Mouse (Mus musculus) CH12.LX (cell line): ENCODE results near the gene Eya4.

ENCODE experiments used
- CTCF ChIP-seq, 2 experiments: IDR thresholded peaks in 1 of 2; conservative IDR thresholded peaks in 1 of 2; 2 replicates each; pipeline ENCODE4 v1.5.1; 2011 to 2012; ENCODE audit warnings: low read depth in 2 of 2, low read length in 2 of 2, improper control_type of control experiment in 1 of 2, inconsistent platforms in 1 of 2, mild to moderate bottlenecking in 1 of 2, moderate library complexity in 1 of 2
- E2F4 ChIP-seq: IDR thresholded peaks from 2 replicates; pipeline ENCODE4 v1.6.1; 2011; ENCODE audit warnings: low read depth, low read length, improper control_type of control experiment; ENCODE audit not compliant: insufficient replicate concordance
- EP300 ChIP-seq: IDR thresholded peaks from 2 replicates; pipeline ENCODE4 v1.6.1; 2011; ENCODE audit warnings: low read length, improper control_type of control experiment
- MEF2A ChIP-seq: IDR thresholded peaks from 2 replicates; pipeline ENCODE4 v1.6.1; 2014; ENCODE audit warnings: low read depth, mild to moderate bottlenecking, inconsistent platforms, low read length, improper control_type of control experiment, borderline replicate concordance
- NELFE ChIP-seq: IDR thresholded peaks from 2 replicates; pipeline ENCODE4 v1.6.1; 2011; ENCODE audit warnings: low read depth, low read length, improper control_type of control experiment
- POLR2A ChIP-seq: IDR thresholded peaks from 2 replicates; pipeline ENCODE4 v1.6.1; 2011; ENCODE audit warnings: low read depth, mild to moderate bottlenecking, improper control_type of control experiment, low read length
- SMC3 ChIP-seq: IDR thresholded peaks from 2 replicates; pipeline ENCODE4 v1.6.1; 2011; ENCODE audit warnings: low read depth, low read length, improper control_type of control experiment
- UBTF ChIP-seq: IDR thresholded peaks from 2 replicates; pipeline ENCODE4 v1.6.1; 2012; ENCODE audit warnings: low read depth, mild to moderate bottlenecking, inconsistent platforms, low read length, improper control_type of control experiment, moderate library complexity
- USF2 ChIP-seq: conservative IDR thresholded peaks from 2 replicates; pipeline ENCODE4 v1.6.1; 2011; ENCODE audit warnings: low read depth, low read length, improper control_type of control experiment

DNA sequence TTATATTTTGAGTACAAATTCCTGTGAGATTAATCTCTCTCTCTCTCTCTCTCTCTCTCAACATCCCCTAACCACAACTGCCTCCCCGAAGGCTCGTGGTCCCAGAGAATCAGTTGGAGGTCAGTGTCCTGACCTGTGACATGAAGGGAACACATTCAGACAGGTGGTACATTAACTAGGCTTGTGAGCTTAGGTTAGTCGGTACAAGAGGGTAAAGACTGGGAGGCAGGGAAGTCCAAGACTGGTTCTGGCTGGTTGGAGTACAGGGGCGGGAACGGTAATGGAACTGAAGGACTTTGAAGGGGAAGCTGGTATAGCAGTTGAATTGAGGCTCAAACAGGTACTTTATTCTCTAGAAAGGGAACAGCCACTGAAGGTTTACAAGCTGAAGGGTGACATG, 287.9 kb downstream of the Eya4 start:
- TF ChIP-seq NELFE (no peak), E2F4 (no peak), UBTF (no peak), POLR2A (no peak), CTCF (conservative IDR thresholded peaks at IDR 0.05 in 1 of 2, IDR thresholded peaks at IDR 0.05 in 1 of 2; ENCODE audit: low read depth in 2 of 2, low read length in 2 of 2) (no peak), SMC3 (no peak), MEF2A (no peak), USF2 (no peak), EP300 (no peak)
